ENCODE assay signal across 10 mouse cellular contexts in genomic region chr4:117374078-117374540, GRCm38 (mm10).
DNase-seq lines count a peak whose midpoint lies in the region; ATAC-seq and TF ChIP-seq lines count a peak whose summit lies in the region.
"Had no signal": no experiment of that assay in that cellular context is flagged by ENCODE, and none has a peak within 500 bp of the region (broad histone marks: within the 10 kb centered on the region; RNA-seq: fewer than 3 reads in every experiment).

No protein-coding gene starts in this region.

- H3K4me2 ChIP-seq in heart, embryonic 12.5 days, result peak overlapping the region; percentile 54
- peak overlapping the region; percentile 42 for H3K4me2 ChIP-seq in forebrain, postnatal 0 days (ENCODE audit: low read depth)
- peak overlapping the region; percentile 21; the same call in 1 of the 2 replicates for H3K4me2 ChIP-seq in midbrain, embryonic 11.5 days

- ATAC-seq in heart, embryonic 12.5 days (ENCODE audit: insufficient number of reproducible peaks, low FRiP score), result 0 out of 2 replicates have a peak, but pooled peaks have one; percentile 16
- no peak for ATAC-seq in forebrain, postnatal 0 days
- ATAC-seq in midbrain, embryonic 11.5 days (ENCODE audit: low FRiP score), result no peak

- no peaks in the 10 kb centered on the region for H3K9me3 ChIP-seq in heart, embryonic 12.5 days (replicated peaks)
- no peaks in the 10 kb centered on the region for H3K9me3 ChIP-seq in ES-Bruce4 (replicated peaks; ENCODE audit: control insufficient read depth, insufficient read depth, low read length, poor library complexity, severe bottlenecking)
- no peaks in the 10 kb centered on the region for H3K9me3 ChIP-seq in forebrain, postnatal 0 days (ENCODE audit: low read length)
- H3K9me3 ChIP-seq in midbrain, embryonic 11.5 days (ENCODE audit: control insufficient read depth, low read length), result no peaks in the 10 kb centered on the region

- 21% methylated on average over 10 of the region's 10 CpGs for WGBS in heart, embryonic 12.5 days
- WGBS in forebrain, postnatal 0 days, result 17% methylated on average over 10 of the region's 10 CpGs
- WGBS in midbrain, embryonic 11.5 days, result 3% methylated on average over 10 of the region's 10 CpGs

- peak overlapping the region; percentile 17; the same call in 1 of the 2 replicates for H3K4me3 ChIP-seq in heart, embryonic 12.5 days
- 0 out of 2 replicates have a peak overlapping the region, but pooled peaks have one; percentile 10 for H3K4me3 ChIP-seq in ES-Bruce4 (ENCODE audit: low read depth, low read length)
- peak overlapping the region; percentile 8; the same call in 1 of the 2 replicates for H3K4me3 ChIP-seq in forebrain, postnatal 0 days (ENCODE audit: low read depth, low read length)
- H3K4me3 ChIP-seq in midbrain, embryonic 11.5 days (ENCODE audit: low read depth, low read length), result peak overlapping the region; percentile 1; the same call in 1 of the 2 replicates

- peaks cover 39% of the 10 kb centered on the region for H3K27me3 ChIP-seq in heart, embryonic 12.5 days (replicated peaks)
- H3K27me3 ChIP-seq in ES-Bruce4 (ENCODE audit: control insufficient read depth, insufficient read depth, low read length, poor library complexity, severe bottlenecking), result no peaks in the 10 kb centered on the region
- no peaks in the 10 kb centered on the region for H3K27me3 ChIP-seq in forebrain, postnatal 0 days (ENCODE audit: insufficient read depth, low read length)
- H3K27me3 ChIP-seq in midbrain, embryonic 11.5 days (ENCODE audit: control insufficient read depth, insufficient read depth, low read length), result peaks cover 71% of the 10 kb centered on the region

- no peaks in the 10 kb centered on the region for H3K36me3 ChIP-seq in heart, embryonic 12.5 days
- no peaks in the 10 kb centered on the region for H3K36me3 ChIP-seq in ES-Bruce4 (ENCODE audit: control insufficient read depth, insufficient read depth, low read length, poor library complexity, severe bottlenecking)
- no peaks in the 10 kb centered on the region for H3K36me3 ChIP-seq in forebrain, postnatal 0 days (ENCODE audit: insufficient read depth)
- H3K36me3 ChIP-seq in midbrain, embryonic 11.5 days (ENCODE audit: control insufficient read depth, insufficient read depth, low read length), result no peaks in the 10 kb centered on the region

- no peak for TF ChIP-seq EP300 in ES-Bruce4 (IDR thresholded peaks at IDR 0.05; ENCODE audit: insufficient read depth, low read depth, low read length)

- no peak for TF ChIP-seq POLR2A in ES-Bruce4 (IDR thresholded peaks at IDR 0.05; ENCODE audit: insufficient read depth, low read length)

- no peak for TF ChIP-seq CTCF in ES-Bruce4 (IDR thresholded peaks at IDR 0.05; ENCODE audit: low read depth, low read length)
- no peak for TF ChIP-seq CTCF in forebrain, postnatal 0 days (IDR thresholded peaks at IDR 0.05; ENCODE audit: low read depth)

- no peak overlapping the region for H3K27ac ChIP-seq in heart, embryonic 12.5 days (ENCODE audit: poor library complexity, severe bottlenecking)
- H3K27ac ChIP-seq in ES-Bruce4 (ENCODE audit: insufficient read depth, low read length), result peak overlapping the region; percentile 53; the same call in 1 of the 2 replicates
- no peak overlapping the region for H3K27ac ChIP-seq in forebrain, postnatal 0 days (ENCODE audit: low read depth, low read length)
- peak overlapping the region; percentile 20 for H3K27ac ChIP-seq in midbrain, embryonic 11.5 days (ENCODE audit: low read depth, low read length)

- peak overlapping the region; percentile 17; the same call in 1 of the 2 replicates for H3K9ac ChIP-seq in heart, embryonic 12.5 days
- peak overlapping the region; percentile 35 for H3K9ac ChIP-seq in ES-Bruce4 (ENCODE audit: low read depth, poor library complexity, severe bottlenecking)
- H3K9ac ChIP-seq in forebrain, postnatal 0 days, result peak overlapping the region; percentile 14; the same call in 1 of the 2 replicates
- H3K9ac ChIP-seq in midbrain, embryonic 11.5 days (ENCODE audit: low read length), result no peak overlapping the region

- peaks cover 22% of the 10 kb centered on the region for H3K4me1 ChIP-seq in heart, embryonic 12.5 days (replicated peaks)
- H3K4me1 ChIP-seq in ES-Bruce4 (ENCODE audit: control insufficient read depth, insufficient read depth, low read length), result peaks cover 26% of the 10 kb centered on the region
- peaks cover 6% of the 10 kb centered on the region; the same call in 1 of the 2 replicates for H3K4me1 ChIP-seq in forebrain, postnatal 0 days (ENCODE audit: insufficient read depth)
- H3K4me1 ChIP-seq in midbrain, embryonic 11.5 days (ENCODE audit: control insufficient read depth, insufficient read depth, low read length), result peaks cover 42% of the 10 kb centered on the region

- no peak for DNase-seq in heart, adult 11 months
- DNase-seq in forebrain, postnatal 0 days, result no peak
- DNase-seq in midbrain, embryonic 11.5 days (ENCODE audit: low spot score, missing footprints), result peak; percentile 94
- no peak for DNase-seq in cerebellum, adult 11 months
- DNase-seq in right cerebral cortex, postnatal 25 days, result no peak
- no peak for DNase-seq in adrenal gland, postnatal 10 days
- DNase-seq: B cell, adult 2 months; cerebellum, adult 11-12 months had no signal

Comparison
In these comparisons a context has a peak if more than half of its experiments do, and no peak if none do; other contexts are left out.
1. H3K27ac ChIP-seq: peak in ES-Bruce4 (single experiment) and midbrain, embryonic 11.5 days (single experiment); none in heart, embryonic 12.5 days (single experiment) and forebrain, postnatal 0 days (single experiment).
2. Peak in every context shown above with its lines, with median percentiles within 50 percentile points of each other: H3K4me2 ChIP-seq and H3K4me3 ChIP-seq.